15 mouse cellular contexts compared by ENCODE assay signal in the genomic region with DNA sequence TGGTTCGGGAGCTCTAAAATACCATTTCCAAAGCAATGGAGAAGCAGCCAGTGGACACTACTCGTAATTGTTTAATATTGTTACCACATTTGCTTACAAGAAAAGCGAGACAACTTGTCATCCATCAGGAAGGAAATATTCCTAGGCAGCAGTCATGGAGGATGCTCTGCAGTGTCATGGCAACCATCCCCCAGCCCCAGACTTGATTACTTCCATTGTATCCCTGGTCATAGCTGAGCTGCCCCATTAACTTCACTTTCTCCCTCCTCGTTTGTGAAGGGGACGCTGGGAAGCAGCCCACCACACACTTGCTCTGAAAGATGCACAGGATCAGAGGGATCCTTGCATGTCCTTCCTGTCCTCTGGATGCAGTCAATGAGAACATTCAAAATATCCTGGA.
"Had no signal": no experiment of that assay in that cellular context is flagged by ENCODE, and none has a peak within 500 bp of the region (broad histone marks: within the 10 kb centered on the region; RNA-seq: fewer than 3 reads in every experiment).

No protein-coding gene starts in this region.

- H3K4me2 ChIP-seq: limb, embryonic 15.5 days; midbrain, embryonic 11.5 days; midbrain, embryonic 15.5 days had no signal

- H3K27me3 ChIP-seq: limb, embryonic 15.5 days; midbrain, embryonic 15.5 days had no signal

- ATAC-seq: midbrain, embryonic 15.5 days had no signal

- H3K9ac ChIP-seq: limb, embryonic 15.5 days; liver, embryonic 14.5 days; midbrain, embryonic 15.5 days had no signal

- H3K4me1 ChIP-seq: limb, embryonic 15.5 days had no signal

- H3K9me3 ChIP-seq: limb, embryonic 15.5 days; midbrain, embryonic 15.5 days had no signal

- H3K4me3 ChIP-seq: limb, embryonic 15.5 days; midbrain, embryonic 15.5 days had no signal

- H3K36me3 ChIP-seq: limb, embryonic 15.5 days; midbrain, embryonic 15.5 days had no signal

- H3K27ac ChIP-seq: kidney, postnatal 0 days; limb, embryonic 15.5 days; liver, embryonic 14.5 days; midbrain, embryonic 15.5 days had no signal

- DNase-seq: kidney, adult 11 months; kidney, adult 9 months; kidney, postnatal 36 days; layer of hippocampus, adult 9-11 months; layer of hippocampus, postnatal 36 days; lung, adult 18-20 months; lung, postnatal 36 days; spleen, adult 18-20 months; thymus, adult 2 months; thymus, postnatal 25 days had no signal
